Comparison of ENCODE assay signal across 8 mouse cellular contexts in genomic region chr19:40678532-40679307, GRCm38 (mm10).
A peak's percentile ranks its signal among the peaks of the same experiment; 100 is the strongest.
DNase-seq lines count a peak whose midpoint lies in the region; ATAC-seq and TF ChIP-seq lines count a peak whose summit lies in the region.

No protein-coding gene starts in this region.

- ATAC-seq in stomach, postnatal 0 days (ENCODE audit: low FRiP score, low TSS enrichment): peak; percentile 61; the same call in 1 of the 2 replicates
- no peak for ATAC-seq in forebrain, embryonic 11.5 days (replicated peaks; ENCODE audit: low FRiP score)
- no peak for ATAC-seq in midbrain, embryonic 14.5 days (ENCODE audit: low FRiP score, low TSS enrichment)

- no peak for TF ChIP-seq EP300 in stomach, postnatal 0 days (optimal IDR thresholded peaks at IDR 0.05)

- no peak for TF ChIP-seq POLR2A in cortical plate, adult 2 months (IDR thresholded peaks at IDR 0.05; ENCODE audit: extremely low read depth, insufficient read depth, low read length)

- H3K4me2 ChIP-seq in stomach, postnatal 0 days (replicated peaks; ENCODE audit: low read depth): peak overlapping the region; percentile 38; the same call in 1 of the 2 replicates
- no peak overlapping the region for H3K4me2 ChIP-seq in forebrain, embryonic 11.5 days (ENCODE audit: low read depth, low read length, severe bottlenecking)
- no peak overlapping the region for H3K4me2 ChIP-seq in midbrain, embryonic 14.5 days (ENCODE audit: low read length)

- peak overlapping the region; percentile 5; the same call in 1 of the 2 replicates for H3K27ac ChIP-seq in cortical plate, adult 2 months (ENCODE audit: insufficient read depth, low read length)
- peak overlapping the region; percentile 63 for H3K27ac ChIP-seq in stomach, postnatal 0 days (replicated peaks)
- H3K27ac ChIP-seq in forebrain, embryonic 11.5 days (ENCODE audit: low read depth, low read length): no peak overlapping the region
- H3K27ac ChIP-seq in midbrain, embryonic 14.5 days (replicated peaks; ENCODE audit: low read depth, low read length): no peak overlapping the region

- intact Hi-C loops in left cerebral cortex, postnatal 10 days (cut with DNase I): no loop called here
- intact Hi-C loops in left cerebral cortex, postnatal 36 days (cut with DNase I): no loop called here
- intact Hi-C loops in heart, postnatal 10 days (cut with DNase I): loop anchor here (2.0 kb wide), 2 partner anchors 18 to 24 kb away; no protein-coding TSS in a partner anchor

- TF ChIP-seq CTCF in cortical plate, adult 2 months (IDR thresholded peaks at IDR 0.05; ENCODE audit: extremely low read depth, insufficient read depth, low read length): no peak
- peak; percentile 6; the same call in 1 of the 2 replicates for TF ChIP-seq CTCF in stomach, postnatal 0 days (IDR thresholded peaks at IDR 0.05; ENCODE audit: low read depth)

- H3K9ac ChIP-seq in stomach, postnatal 0 days (ENCODE audit: low read length): peak overlapping the region; percentile 8; the same call in 1 of the 2 replicates
- H3K9ac ChIP-seq in forebrain, embryonic 11.5 days (ENCODE audit: low read length): no peak overlapping the region
- no peak overlapping the region for H3K9ac ChIP-seq in midbrain, embryonic 14.5 days (replicated peaks; ENCODE audit: low read length)

- WGBS in stomach, postnatal 0 days: 27% methylated on average over 17 of the region's 17 CpGs
- 67% methylated on average over 17 of the region's 17 CpGs for WGBS in forebrain, embryonic 11.5 days
- 56% methylated on average over 17 of the region's 17 CpGs for WGBS in midbrain, embryonic 14.5 days

- H3K27me3 ChIP-seq in stomach, postnatal 0 days (ENCODE audit: control insufficient read depth, insufficient read depth, low read length): no peaks in the 10 kb centered on the region
- no peaks in the 10 kb centered on the region for H3K27me3 ChIP-seq in forebrain, embryonic 11.5 days (ENCODE audit: control insufficient read depth, insufficient read depth, low read length)
- H3K27me3 ChIP-seq in midbrain, embryonic 14.5 days (ENCODE audit: control insufficient read depth, insufficient read depth, low read length): no peaks in the 10 kb centered on the region

- no peak overlapping the region for H3K4me3 ChIP-seq in cortical plate, adult 2 months (ENCODE audit: insufficient read depth, low read length)
- no peak overlapping the region for H3K4me3 ChIP-seq in stomach, postnatal 0 days (ENCODE audit: low read depth, low read length)
- no peak overlapping the region for H3K4me3 ChIP-seq in forebrain, embryonic 11.5 days (ENCODE audit: low read depth, low read length)
- H3K4me3 ChIP-seq in midbrain, embryonic 14.5 days (replicated peaks; ENCODE audit: low read depth, low read length): no peak overlapping the region

- no peaks in the 10 kb centered on the region for H3K9me3 ChIP-seq in stomach, postnatal 0 days (ENCODE audit: control insufficient read depth, low read length)
- no peaks in the 10 kb centered on the region for H3K9me3 ChIP-seq in forebrain, embryonic 11.5 days (ENCODE audit: control insufficient read depth, low read length)
- H3K9me3 ChIP-seq in midbrain, embryonic 14.5 days (ENCODE audit: control insufficient read depth, low read length): no peaks in the 10 kb centered on the region

- peak; percentile 17 to 53 for DNase-seq in left cerebral cortex, postnatal 10 days (ENCODE audit: extremely low spot score in 1 of 2, low spot score in 2 of 2)
- no peak for DNase-seq in left cerebral cortex, postnatal 36 days (ENCODE audit: low spot score in 2 of 2)
- DNase-seq in heart, postnatal 10 days: peak; percentile 73 to 74
- DNase-seq in lung, adult 18-20 months: peak; percentile 80 to 87
- DNase-seq in stomach, postnatal 0 days (ENCODE audit: low spot score): no peak
- no peak for DNase-seq in forebrain, embryonic 11.5 days (ENCODE audit: low spot score)
- no peak for DNase-seq in midbrain, embryonic 14.5 days

- no peaks in the 10 kb centered on the region for H3K4me1 ChIP-seq in cortical plate, adult 2 months (ENCODE audit: control insufficient read depth, insufficient read depth, low read length)
- H3K4me1 ChIP-seq in stomach, postnatal 0 days (replicated peaks; ENCODE audit: control insufficient read depth, insufficient read depth): no peaks in the 10 kb centered on the region
- H3K4me1 ChIP-seq in forebrain, embryonic 11.5 days (replicated peaks; ENCODE audit: control insufficient read depth, insufficient read depth, low read length): no peaks in the 10 kb centered on the region
- H3K4me1 ChIP-seq in midbrain, embryonic 14.5 days (ENCODE audit: control insufficient read depth, insufficient read depth, low read length): no peaks in the 10 kb centered on the region

- H3K36me3 ChIP-seq in stomach, postnatal 0 days (ENCODE audit: control insufficient read depth, insufficient read depth, low read length): no peaks in the 10 kb centered on the region
- H3K36me3 ChIP-seq in forebrain, embryonic 11.5 days (ENCODE audit: control insufficient read depth, insufficient read depth, low read length): no peaks in the 10 kb centered on the region
- no peaks in the 10 kb centered on the region for H3K36me3 ChIP-seq in midbrain, embryonic 14.5 days (ENCODE audit: control insufficient read depth, insufficient read depth, low read length)

Comparison
In these comparisons a context has a peak if more than half of its experiments do, and no peak if none do; other contexts are left out.
1. DNase-seq: peak in left cerebral cortex, postnatal 10 days (2 of 2), heart, postnatal 10 days (2 of 2) and lung, adult 18-20 months (2 of 2); none in left cerebral cortex, postnatal 36 days (0 of 2), stomach, postnatal 0 days (single experiment), forebrain, embryonic 11.5 days (single experiment) and midbrain, embryonic 14.5 days (single experiment).
2. H3K27ac ChIP-seq: peak in cortical plate, adult 2 months (single experiment) and stomach, postnatal 0 days (single experiment); none in forebrain, embryonic 11.5 days (single experiment) and midbrain, embryonic 14.5 days (single experiment).